Mouse (Mus musculus) frontal cortex, postnatal 10 days (tissue): ENCODE data around the gene Pcbp3.
A peak's percentile ranks its signal among the peaks of the same experiment; 100 is the strongest.
"Not testable (repeated sequence)": the region's sequence is repeated elsewhere in the genome, so short reads cannot be mapped to it uniquely, and the experiment has no call there.

Source experiments
- DNase-seq, 2 experiments: peaks; one replicate each; pipeline ENCODE4 v3.0.0; 2022; ENCODE audit warnings: low spot score in 2 of 2, mixed read lengths in 1 of 2

Gene Pcbp3

GRCm38 (mm10) chr10:76801237-76801641 lies 160.4 kb downstream of the Pcbp3 start:
- DNase-seq, result no peak

- DNase-seq, result no peak
These were observed 162.7 kb downstream of the Pcbp3 start for GRCm38 (mm10) chr10:76798751-76799585.

- DNase-seq, result no peak
These were observed 167.6 kb downstream of the Pcbp3 start for GRCm38 (mm10) chr10:76794102-76794501.

GRCm38 (mm10) chr10:76791475-76791874 lies 170.2 kb downstream of the Pcbp3 start:
- no peak for DNase-seq

- DNase-seq, result no peak
These were observed 171.8 kb downstream of the Pcbp3 start for GRCm38 (mm10) chr10:76789885-76790284.

- no peak for DNase-seq
These were observed 176.4 kb downstream of the Pcbp3 start for GRCm38 (mm10) chr10:76785312-76785711.

- no peak for DNase-seq
These were observed 182.5 kb downstream of the Pcbp3 start for GRCm38 (mm10) chr10:76779225-76779624.

GRCm38 (mm10) chr10:76771624-76772023 lies 190.1 kb downstream of the Pcbp3 start:
- no peak for DNase-seq

- no peak for DNase-seq
These were observed 190.6 kb downstream of the Pcbp3 start for GRCm38 (mm10) chr10:76771086-76771485.

GRCm38 (mm10) chr10:76769581-76769980 lies 192.1 kb downstream of the Pcbp3 start:
- no peak for DNase-seq

GRCm38 (mm10) chr10:76766196-76766595 lies 195.5 kb downstream of the Pcbp3 start:
- DNase-seq, result no peak

GRCm38 (mm10) chr10:76764927-76765326 lies 196.8 kb downstream of the Pcbp3 start:
- peak in 1 of 2 experiments; percentile 2 for DNase-seq

- no peak for DNase-seq
These were observed 198.7 kb downstream of the Pcbp3 start for GRCm38 (mm10) chr10:76763016-76763415.

GRCm38 (mm10) chr10:76762411-76762810 lies 199.3 kb downstream of the Pcbp3 start:
- no peak for DNase-seq

GRCm38 (mm10) chr10:76759878-76760277 lies 201.8 kb downstream of the Pcbp3 start:
- no peak for DNase-seq

- DNase-seq, result no peak
These were observed 208.0 kb downstream of the Pcbp3 start for GRCm38 (mm10) chr10:76753640-76754039.

- DNase-seq, result not testable (repeated sequence)
These were observed 217.4 kb downstream of the Pcbp3 start for GRCm38 (mm10) chr10:76744267-76744666.

- DNase-seq, result no peak
These were observed 224.9 kb downstream of the Pcbp3 start for GRCm38 (mm10) chr10:76736764-76737163.

GRCm38 (mm10) chr10:76734979-76735378 lies 226.7 kb downstream of the Pcbp3 start:
- DNase-seq, result peak in 1 of 2 experiments; percentile 77

GRCm38 (mm10) chr10:76733677-76734068 lies 228.0 kb downstream of the Pcbp3 start:
- peak in 1 of 2 experiments; percentile 8 for DNase-seq

GRCm38 (mm10) chr10:76732881-76733676 lies 228.6 kb downstream of the Pcbp3 start:
- DNase-seq, result peak; percentile 73 to 75

- no peak for DNase-seq
These were observed 229.3 kb downstream of the Pcbp3 start for GRCm38 (mm10) chr10:76732391-76732790.
